Mouse (Mus musculus): ENCODE results near the gene Slc2a5. TPM values are rescaled to one million over a fixed set of nuclear protein-coding genes. Genes with fewer than 3 reads are reported as not detected.

Gene Slc2a5
- 0.05 and 0.11 TPM in 2 replicates for polyA plus RNA-seq (2015; fragmentation: Nextera tagmentation; extraction: Ambion mirVana)

GRCm38 (mm10) chr4:150119055-150119454, at the start of gene Slc2a5:
Gene Slc2a5, plus strand, starts transcription at chr4:150119283.

GRCm38 (mm10) chr4:150087161-150087889, 31.8 kb upstream of the Slc2a5 start, which contains the start of gene Gpr157:
Gene Gpr157, plus strand, starts transcription at chr4:150087365.

Other genes starting within 250 kb of the Slc2a5 start
- 5.7 and 6.3 TPM in 2 replicates for gene Spsb1, start 164.2 kb upstream of the Slc2a5 start, polyA plus RNA-seq (2015; fragmentation: Nextera tagmentation; extraction: Ambion mirVana)
- 7.3 and 8.2 TPM in 2 replicates for gene H6pd, start 110.3 kb upstream of the Slc2a5 start, polyA plus RNA-seq (2015; fragmentation: Nextera tagmentation; extraction: Ambion mirVana)
- gene Gpr157, start 31.9 kb upstream of the Slc2a5 start, polyA plus RNA-seq (2015; fragmentation: Nextera tagmentation; extraction: Ambion mirVana), result 0.34 and 0.45 TPM in 2 replicates
- gene Slc2a7, start 29.7 kb downstream of the Slc2a5 start, polyA plus RNA-seq (2015; fragmentation: Nextera tagmentation; extraction: Ambion mirVana), result not detected in 2 replicates
- gene Car6, start 82.0 kb downstream of the Slc2a5 start, polyA plus RNA-seq (2015; fragmentation: Nextera tagmentation; extraction: Ambion mirVana), result not detected in 2 replicates
- gene Eno1, start 117.4 kb downstream of the Slc2a5 start, polyA plus RNA-seq (2015; fragmentation: Nextera tagmentation; extraction: Ambion mirVana), result 427 and 446 TPM in 2 replicates
- gene Rere, start 162.4 kb downstream of the Slc2a5 start, polyA plus RNA-seq (2015; fragmentation: Nextera tagmentation; extraction: Ambion mirVana), result 11.9 and 13.7 TPM in 2 replicates